Mouse (Mus musculus) C2C12 (cell line): Measurements from ENCODE around the gene U90926. TPM values are rescaled to one million over a fixed set of nuclear protein-coding genes. Genes with fewer than 3 reads are reported as not detected.

Source experiments
- H3K27me3 ChIP-seq: one replicate; pipeline ENCODE4 v1.6.1; 2011; ENCODE audit not compliant: control insufficient read depth, insufficient read depth, insufficient read length
- H3K36me3 ChIP-seq: one replicate; pipeline ENCODE4 v1.6.1; 2011; ENCODE audit not compliant: control insufficient read depth, insufficient read depth
- H3K4me3 ChIP-seq: one replicate; pipeline ENCODE4 v1.5.1; 2011; ENCODE audit warnings: mild to moderate bottlenecking, control low read depth; ENCODE audit not compliant: poor library complexity, insufficient read depth, severe bottlenecking
- H3K79me2 ChIP-seq: one replicate; pipeline ENCODE4 v1.6.1; 2011; ENCODE audit not compliant: control insufficient read depth, insufficient read depth
- H3K79me3 ChIP-seq: one replicate; pipeline ENCODE4 v1.6.1; 2011; ENCODE audit warnings: low read depth, control low read depth
- H3ac ChIP-seq: one replicate; pipeline ENCODE3; 2011; ENCODE audit warnings: low read depth; ENCODE audit not compliant: control insufficient read depth, insufficient read length
- CEBPB ChIP-seq: IDR thresholded peaks from one replicate; pipeline ENCODE4 v1.6.1; 2011; ENCODE audit warnings: low read depth, mild to moderate bottlenecking, control low read depth, moderate library complexity
- CTCF ChIP-seq: IDR thresholded peaks from one replicate; pipeline ENCODE4 v1.5.1; 2011; ENCODE audit not compliant: control insufficient read depth, insufficient read depth, insufficient read length
- FOSL1 ChIP-seq: IDR thresholded peaks from one replicate; pipeline ENCODE4 v1.8.0; 2011; ENCODE audit warnings: mild to moderate bottlenecking, low read length; ENCODE audit not compliant: poor library complexity, insufficient read depth, severe bottlenecking
- MAX ChIP-seq: IDR thresholded peaks from one replicate; pipeline ENCODE4 v1.6.1; 2011; ENCODE audit warnings: mild to moderate bottlenecking, control low read depth
- MYOD1 ChIP-seq: IDR thresholded peaks from one replicate; pipeline ENCODE4 v1.6.1; 2011; ENCODE audit warnings: low read depth; ENCODE audit not compliant: control insufficient read depth, insufficient read length
- MYOG ChIP-seq: IDR thresholded peaks from one replicate; pipeline ENCODE4 v1.6.1; 2011; ENCODE audit not compliant: control insufficient read depth, insufficient read length; ENCODE audit errors: extremely low read depth
- USF1 ChIP-seq: IDR thresholded peaks from one replicate; pipeline ENCODE4 v1.6.1; 2011; ENCODE audit warnings: low read depth, mild to moderate bottlenecking, control low read depth, moderate library complexity
- long read RNA-seq, 2 experiments: library from polyadenylated mRNA; unstranded; transcript quantifications; one replicate each; pipeline ENCODE4 v2.0.0; 2019 to 2020
- polyA plus RNA-seq: library from polyadenylated mRNA; unstranded; fragments of >200 nt; fragmentation: generic; extraction: Trizol; gene quantifications from one replicate; pipeline ENCODE4 v1.2.1, GENCODE M21; 2012; ENCODE audit warnings: missing spikeins

U90926 gene
- polyA plus RNA-seq = 0.83 TPM
- long read RNA-seq, experiment 1, partial matches to known transcripts = 0 of 2 reads
- long read RNA-seq, experiment 1, other reads (novel, unspliced or antisense) = 0 of 2 reads
- long read RNA-seq, experiment 2 = 0 reads

GRCm38 (mm10) chr5:92215308-92215707 is at the start of gene U90926:
TSS of gene U90926 (minus strand) at chr5:92215408.
- H3K79me2 ChIP-seq = no peaks in the 10 kb centered on the region
- no peaks in the 10 kb centered on the region for H3K27me3 ChIP-seq
- H3K4me3 ChIP-seq = no peak within 1 kb of the TSS
- H3ac ChIP-seq = no peak within 1 kb of the TSS
- TF ChIP-seq MAX = no peak
- TF ChIP-seq FOSL1 = no peak
- no peak for TF ChIP-seq CEBPB
- no peak for TF ChIP-seq CTCF
- TF ChIP-seq USF1 = no peak
- no peak for TF ChIP-seq MYOD1
- H3K36me3 ChIP-seq = no peaks in the 10 kb centered on the region
- no peaks in the 10 kb centered on the region for H3K79me3 ChIP-seq

GRCm38 (mm10) chr5:92263761-92264359 is 48.7 kb upstream of the U90926 start:
- H3K79me3 ChIP-seq = no peaks in the 10 kb centered on the region
- H3K36me3 ChIP-seq = no peaks in the 10 kb centered on the region
- H3K4me3 ChIP-seq = no peak overlapping the region
- no peaks in the 10 kb centered on the region for H3K27me3 ChIP-seq
- TF ChIP-seq USF1 (no peak), CEBPB (no peak), FOSL1 (no peak), CTCF (no peak)
- no peak overlapping the region for H3ac ChIP-seq
- no peaks in the 10 kb centered on the region for H3K79me2 ChIP-seq

GRCm38 (mm10) chr5:92262646-92263045 is 47.4 kb upstream of the U90926 start:
- TF ChIP-seq FOSL1 (no peak), USF1 (no peak), MYOG (no peak), CEBPB (no peak), MYOD1 (no peak), CTCF (no peak), MAX (no peak)
- Histone ChIP-seq H3K4me3 (no peak overlapping the region), H3K36me3 (no peaks in the 10 kb centered on the region), H3K79me2 (no peaks in the 10 kb centered on the region), H3ac (no peak overlapping the region), H3K79me3 (no peaks in the 10 kb centered on the region), H3K27me3 (no peaks in the 10 kb centered on the region)

DNA sequence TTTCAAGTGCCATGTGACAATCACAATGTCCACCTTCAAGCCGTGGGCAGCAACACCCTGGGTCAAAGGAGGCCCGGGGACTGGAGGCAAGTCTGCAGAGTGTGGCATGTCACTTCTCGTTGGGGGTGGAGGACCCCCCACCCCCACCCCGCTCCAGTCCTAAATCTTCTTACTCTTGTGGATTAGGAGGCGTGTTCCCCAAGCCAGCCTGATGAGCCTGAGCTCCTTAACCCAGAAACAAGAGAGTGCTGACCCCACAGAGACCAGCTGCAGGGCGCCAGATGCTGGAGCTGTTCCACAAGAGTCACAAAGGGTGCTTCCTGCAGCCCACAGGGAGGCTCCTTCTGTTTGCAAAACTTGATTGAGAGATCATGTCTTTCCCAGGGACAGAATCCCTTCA is 41.0 kb upstream of the U90926 start, which contains the start of gene Ppef2:
Gene Ppef2, minus strand, starts transcription at position 61 of the 400 bp plus-strand sequence.
- no peaks in the 10 kb centered on the region for H3K79me3 ChIP-seq
- H3ac ChIP-seq = no peak within 1 kb of the TSS
- TF ChIP-seq MYOD1 = no peak
- no peak for TF ChIP-seq USF1
- TF ChIP-seq FOSL1 = no peak
- no peak for TF ChIP-seq CEBPB
- no peak for TF ChIP-seq CTCF
- no peak for TF ChIP-seq MAX
- no peak for TF ChIP-seq MYOG
- no peaks in the 10 kb centered on the region for H3K27me3 ChIP-seq
- H3K79me2 ChIP-seq = no peaks in the 10 kb centered on the region
- no peaks in the 10 kb centered on the region for H3K36me3 ChIP-seq
- no peak within 1 kb of the TSS for H3K4me3 ChIP-seq

- H3K27me3 ChIP-seq = no peaks in the 10 kb centered on the region
- H3K36me3 ChIP-seq = no peaks in the 10 kb centered on the region
- H3ac ChIP-seq = no peak overlapping the region
- TF ChIP-seq USF1 = no peak
- TF ChIP-seq FOSL1 = no peak
- no peak for TF ChIP-seq MAX
- no peak for TF ChIP-seq CTCF
- no peak for TF ChIP-seq CEBPB
- no peak for TF ChIP-seq MYOD1
- no peak for TF ChIP-seq MYOG
- H3K79me2 ChIP-seq = no peaks in the 10 kb centered on the region
- no peak overlapping the region for H3K4me3 ChIP-seq
- H3K79me3 ChIP-seq = no peaks in the 10 kb centered on the region
These were observed 39.3 kb upstream of the U90926 start for GRCm38 (mm10) chr5:92254476-92254875.
